Mouse (Mus musculus) Patski (cell line): ENCODE measurements at regions not wholly inside any gene's neighbourhood (a gene's known extent, or its start where the extent isn't known, plus 50 kb on each side); places are given as distances from the start of the nearest gene placed in this dataset.

Experiments used
- ATAC-seq: fragments of 100-300 bp; one replicate; pipeline ENCODE4 v1.8.0; 2021
- CTCF ChIA-PET: fragments of 350-600 bp; sonication (Branson Sonifier 250); formaldehyde crosslinking; loops from one replicate; lab custom pipeline; 2022; ENCODE audit warnings: inconsistent platforms; lab: Charles Lee
- POLR2A ChIA-PET: fragments of 350-600 bp; sonication (Branson Sonifier 250); formaldehyde crosslinking; loops from one replicate; lab custom pipeline; 2022; ENCODE audit warnings: antibody characterized with exemption, inconsistent platforms; lab: Charles Lee
- DNase-seq: peaks from one replicate; pipeline ENCODE4 v3.0.0-alpha.2; 2011; ENCODE audit warnings: low read depth, low spot score
- H3K27me3 ChIP-seq: fragments of 371-371 bp; one replicate; pipeline ENCODE4 v1.5.1; 2021
- CTCF ChIP-seq: fragments of 100-300 bp; IDR thresholded peaks from one replicate; pipeline ENCODE4 v1.5.1; 2021
- in situ Hi-C: fragments of 300-500 bp; cut with MboI; formaldehyde crosslinking; loops from 3 replicates; pipeline ENCODE4 v1.11.1; 2018; ENCODE audit warnings: low pct_unique_long_range_greater_than_20kb, mixed read lengths

DNA sequence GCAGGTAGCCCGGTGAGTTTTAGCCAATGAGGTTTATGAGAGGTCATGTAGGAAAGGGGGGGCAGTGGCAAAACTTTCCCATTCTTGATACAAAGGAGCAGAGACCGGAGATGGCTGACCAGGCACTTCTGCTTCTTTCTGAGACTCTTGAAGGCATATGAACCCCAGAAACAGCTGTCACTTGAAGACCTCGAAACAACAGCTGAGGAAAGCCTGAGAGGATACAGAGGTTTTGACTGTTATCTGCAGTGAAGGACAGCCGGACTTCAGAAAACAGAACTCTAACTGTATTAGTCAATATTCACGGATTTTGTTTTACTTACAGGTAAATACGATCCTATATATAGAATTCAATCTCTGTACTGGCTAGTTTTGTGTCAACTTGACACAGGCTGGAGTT is 50.0 kb upstream of the Tiparp start:
- ChIA-PET CTCF (interaction anchor here (0.7 to 2.0 kb wide), 3 partner anchors 11 to 1884 kb away, joined by 3 to 5 read pairs (median 3); no protein-coding TSS in a partner anchor), POLR2A (no interaction called here)
- DNase-seq (no peak), ATAC-seq (no peak)
- in situ Hi-C loops, result no loop called here
- TF ChIP-seq CTCF, result no peak
- H3K27me3 ChIP-seq, result no peaks in the 10 kb centered on the region

GRCm38 (mm10) chr3:65477111-65477510 is 51.1 kb upstream of the Tiparp start:
- ChIA-PET POLR2A (interaction anchor here (0.7 to 1.5 kb wide), 2 partner anchors 9 to 12 kb away, joined by 5 to 8 read pairs; no protein-coding TSS in a partner anchor), CTCF (interaction anchor here (1.1 to 2.0 kb wide), 2 partner anchors 9 to 10 kb away, joined by 4 to 5 read pairs; no protein-coding TSS in a partner anchor)
- no peak for DNase-seq
- H3K27me3 ChIP-seq, result no peaks in the 10 kb centered on the region
- in situ Hi-C loops, result no loop called here
- TF ChIP-seq CTCF, result no peak
- no peak for ATAC-seq

DNA sequence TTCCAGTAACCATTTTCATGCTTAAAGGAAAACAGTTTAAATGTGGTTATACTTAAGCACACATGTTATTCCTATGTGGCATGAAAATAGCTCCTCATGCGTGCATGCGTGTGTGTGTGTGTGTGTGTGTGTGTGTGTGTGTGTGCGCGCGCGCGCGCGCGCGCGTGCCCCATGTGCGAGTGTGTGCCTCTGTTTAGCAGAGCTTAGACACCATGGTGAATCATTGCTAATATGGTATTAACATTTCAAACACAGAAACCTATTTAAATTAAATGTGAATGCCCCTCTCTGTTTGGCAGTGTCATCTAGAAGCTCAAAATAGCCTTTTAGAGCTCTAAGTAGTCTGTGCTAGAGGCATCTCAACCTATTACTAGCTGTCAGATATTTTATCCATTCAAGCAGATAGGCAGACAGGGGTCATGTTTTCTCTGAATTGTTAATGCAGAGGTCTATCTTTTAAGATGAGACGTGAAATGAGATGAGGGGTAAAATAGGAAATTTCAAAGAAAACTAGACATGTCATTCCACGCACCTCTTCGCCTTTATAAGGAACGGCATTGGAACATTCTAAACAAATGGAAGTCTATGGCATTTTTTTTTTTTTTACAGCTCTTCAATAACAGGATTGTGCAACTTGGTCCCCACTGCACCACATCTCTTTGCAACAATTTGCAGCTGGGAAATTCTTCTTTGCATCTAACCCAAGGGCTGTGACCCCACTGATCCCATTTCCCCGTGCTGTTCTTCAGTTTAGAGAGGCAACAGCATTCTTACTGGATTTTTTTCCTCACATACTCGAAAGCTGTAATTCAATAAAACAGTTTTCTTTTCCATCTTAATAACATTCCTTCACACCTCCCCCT is 51.9 kb upstream of the Tiparp start:
- CTCF ChIA-PET, result interaction anchor here (1.1 kb wide), 1 partner anchor 10 kb away, joined by 4 read pairs; no protein-coding TSS in a partner anchor
- TF ChIP-seq CTCF, result no peak
- POLR2A ChIA-PET, result interaction anchor here (0.6 to 1.5 kb wide), 3 partner anchors 12 to 1512 kb away, joined by 3 to 8 read pairs (median 4); no protein-coding TSS in a partner anchor
- in situ Hi-C loops, result no loop called here
- ATAC-seq (no peak), DNase-seq (no peak)
- no peaks in the 10 kb centered on the region for H3K27me3 ChIP-seq

DNA sequence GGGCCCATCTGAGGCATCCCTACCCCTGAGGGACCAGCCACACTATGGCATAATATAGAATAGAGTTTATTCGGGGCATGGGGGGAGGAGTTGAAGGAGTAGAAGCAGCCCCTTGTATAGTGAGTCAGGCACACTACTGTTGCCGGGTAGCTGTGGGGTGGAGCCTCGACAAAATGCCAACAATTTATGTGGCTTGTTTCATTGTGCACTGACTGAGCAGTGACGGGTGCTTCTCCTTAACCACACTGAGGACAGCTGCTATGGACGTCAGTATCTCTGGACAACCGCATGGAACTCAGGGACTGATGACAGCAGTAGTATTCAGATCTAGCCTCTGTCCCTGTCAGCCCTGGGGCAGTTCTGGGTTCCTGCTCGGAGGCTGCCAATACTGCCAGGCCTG is 53.6 kb upstream of the Tiparp start:
- DNase-seq (no peak), ATAC-seq (no peak)
- in situ Hi-C loops, result no loop called here
- ChIA-PET POLR2A (no interaction called here), CTCF (no interaction called here)
- no peak for TF ChIP-seq CTCF
- H3K27me3 ChIP-seq, result no peaks in the 10 kb centered on the region

DNA sequence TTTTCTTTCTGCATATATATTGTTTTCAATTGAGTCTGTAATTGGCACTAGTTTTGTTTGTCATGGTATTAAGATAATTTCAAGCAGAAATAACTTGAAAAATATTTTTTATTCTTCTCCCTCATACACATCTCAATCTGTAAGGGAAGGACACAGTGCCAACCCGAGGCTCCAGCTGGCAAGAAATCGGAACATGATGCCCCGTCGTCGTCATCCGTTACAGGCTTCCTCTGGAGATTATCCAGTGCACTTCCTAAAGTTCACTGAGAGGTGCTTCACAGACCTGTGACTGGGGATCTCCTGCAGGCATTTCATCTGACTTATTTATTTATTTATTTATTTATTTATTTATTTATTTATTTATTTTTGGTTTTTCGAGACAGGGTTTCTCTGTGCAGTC is 56.4 kb upstream of the Tiparp start:
- ChIA-PET CTCF (interaction anchor here (0.6 kb wide), 1 partner anchor 70 kb away, joined by 3 read pairs; no protein-coding TSS in a partner anchor), POLR2A (no interaction called here)
- DNase-seq, result no peak
- no peaks in the 10 kb centered on the region for H3K27me3 ChIP-seq
- in situ Hi-C loops, result no loop called here
- TF ChIP-seq CTCF, result no peak
- no peak for ATAC-seq

DNA sequence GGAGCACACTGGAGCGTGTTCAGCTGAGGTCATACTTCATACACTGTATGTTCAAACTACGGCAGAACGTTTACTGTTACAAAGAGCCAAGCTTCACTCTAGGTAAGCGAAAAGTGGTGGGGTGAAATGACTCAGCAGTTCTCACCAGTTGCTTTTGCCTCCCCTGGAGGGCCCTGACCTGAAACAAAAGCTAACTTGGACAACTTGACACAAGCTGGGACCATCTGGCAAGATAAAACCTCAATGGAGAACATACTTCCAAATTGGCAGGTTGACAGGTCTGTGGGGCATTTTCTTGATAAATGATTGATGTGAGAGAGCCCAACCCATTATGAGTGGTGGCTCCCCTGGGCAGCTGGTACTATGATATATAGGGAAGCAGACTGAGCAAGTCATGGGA is 59.0 kb upstream of the Tiparp start:
- POLR2A ChIA-PET, result interaction anchor here (0.6 kb wide), 1 partner anchor 16 kb away, joined by 5 read pairs; no protein-coding TSS in a partner anchor
- ATAC-seq, result no peak
- DNase-seq, result no peak
- no peaks in the 10 kb centered on the region for H3K27me3 ChIP-seq
- no peak for TF ChIP-seq CTCF
- CTCF ChIA-PET, result interaction anchor here (1.3 kb wide), 1 partner anchor 11 kb away, joined by 3 read pairs; no protein-coding TSS in a partner anchor
- in situ Hi-C loops, result no loop called here

- in situ Hi-C loops, result no loop called here
- TF ChIP-seq CTCF, result no peak
- ATAC-seq, result no peak
- ChIA-PET CTCF (interaction anchor here (0.9 kb wide), 1 partner anchor 16 kb away, joined by 3 read pairs; no protein-coding TSS in a partner anchor), POLR2A (interaction anchor here (1.2 kb wide), 1 partner anchor 12 kb away, joined by 8 read pairs; no protein-coding TSS in a partner anchor)
- peaks cover 8% of the 10 kb centered on the region for H3K27me3 ChIP-seq
- no peak for DNase-seq
Measured at GRCm38 (mm10) chr3:65464769-65465168, 63.4 kb upstream of the Tiparp start.

GRCm38 (mm10) chr3:65460936-65461335 is 67.3 kb upstream of the Tiparp start:
- ATAC-seq (no peak), DNase-seq (no peak)
- in situ Hi-C loops, result no loop called here
- TF ChIP-seq CTCF, result no peak
- CTCF ChIA-PET, result interaction anchor here (1.2 kb wide), 2 partner anchors 18 to 24 kb away, joined by 3 to 4 read pairs; no protein-coding TSS in a partner anchor
- peaks cover 8% of the 10 kb centered on the region for H3K27me3 ChIP-seq
- POLR2A ChIA-PET, result interaction anchor here (0.9 kb wide), 1 partner anchor 16 kb away, joined by 3 read pairs; no protein-coding TSS in a partner anchor

DNA sequence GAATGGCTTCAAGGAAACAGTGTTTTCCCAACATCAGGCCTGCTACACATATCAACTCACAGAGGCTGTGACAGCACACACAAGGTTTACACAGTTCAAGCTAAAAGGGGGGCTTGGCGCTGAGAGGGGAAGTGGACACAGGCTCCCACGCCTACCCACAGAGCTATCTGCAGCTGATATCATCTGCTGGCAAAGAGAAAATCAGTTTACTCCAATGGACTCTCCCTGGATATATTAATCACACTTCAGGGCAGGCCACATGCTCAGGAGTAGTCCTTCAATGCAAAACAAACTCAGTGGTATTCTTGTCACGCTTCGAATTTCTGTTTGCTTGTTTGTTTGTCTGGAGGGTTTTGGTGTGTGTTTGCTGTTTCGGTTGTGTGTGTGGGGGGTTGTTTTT is 67.3 kb upstream of the Ssr3 start:
- DNase-seq, result no peak
- no peak for TF ChIP-seq CTCF
- in situ Hi-C loops, result no loop called here
- POLR2A ChIA-PET, result interaction anchor here (0.9 to 1.1 kb wide), 2 partner anchors 14 to 32 kb away, joined by 3 to 6 read pairs; no protein-coding TSS in a partner anchor
- no peak for ATAC-seq
- CTCF ChIA-PET, result interaction anchor here (1.1 to 1.2 kb wide), 2 partner anchors 23 to 34 kb away, joined by 3 to 4 read pairs; no protein-coding TSS in a partner anchor
- peaks cover 8% of the 10 kb centered on the region for H3K27me3 ChIP-seq

DNA sequence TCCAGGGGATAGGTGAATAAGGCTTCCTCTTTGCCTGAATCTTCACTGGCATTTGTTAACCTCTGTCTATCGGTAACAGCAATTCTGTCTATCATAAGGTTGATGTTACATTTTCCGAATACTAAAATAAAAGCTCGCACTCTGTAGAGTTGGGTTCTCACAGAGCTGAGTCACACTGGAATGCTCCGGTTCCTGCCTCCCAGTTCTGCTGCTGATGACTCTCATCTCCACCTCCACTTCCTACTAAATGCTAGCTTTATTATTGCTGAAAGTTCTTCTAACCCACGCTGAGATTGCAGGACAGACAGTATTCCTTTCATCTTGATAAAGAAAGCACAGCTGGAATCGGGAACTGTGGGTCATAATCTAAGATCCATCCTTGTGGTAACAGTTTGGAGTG is 65.5 kb upstream of the Ssr3 start:
- ChIA-PET CTCF (interaction anchor here (1.2 kb wide), 1 partner anchor 12 kb away, joined by 3 read pairs; no protein-coding TSS in a partner anchor), POLR2A (interaction anchor here (0.6 kb wide), 2 partner anchors 28 to 384 kb away, joined by 4 read pairs; no protein-coding TSS in a partner anchor)
- no peak for TF ChIP-seq CTCF
- ATAC-seq (peak; percentile 54), DNase-seq (no peak)
- H3K27me3 ChIP-seq, result peaks cover 8% of the 10 kb centered on the region
- in situ Hi-C loops, result no loop called here
